Mouse (Mus musculus) myocyte (in vitro differentiated cells): ENCODE results near the gene Ssbp3. TPM values are rescaled to one million over a fixed set of nuclear protein-coding genes. Genes with fewer than 3 reads are reported as not detected.
A peak's percentile ranks its signal among the peaks of the same experiment; 100 is the strongest.

ENCODE experiments used
- H3K27me3 ChIP-seq: one replicate; pipeline ENCODE4 v1.6.1; 2011; ENCODE audit not compliant: control insufficient read depth, insufficient read depth, insufficient read length
- H3K36me3 ChIP-seq: one replicate; pipeline ENCODE4 v1.6.1; 2011; ENCODE audit not compliant: control insufficient read depth, insufficient read depth
- H3K4me2 ChIP-seq: one replicate; pipeline ENCODE4 v1.6.1; 2011; ENCODE audit warnings: low read depth, control low read depth
- H3K4me3 ChIP-seq: one replicate; pipeline ENCODE4 v1.5.1; 2011; ENCODE audit warnings: mild to moderate bottlenecking, control low read depth, moderate library complexity
- H3K79me2 ChIP-seq: one replicate; pipeline ENCODE4 v1.6.1; 2011; ENCODE audit not compliant: control insufficient read depth, insufficient read depth
- H3ac ChIP-seq: one replicate; pipeline ENCODE4 v1.6.1; 2011; ENCODE audit not compliant: control insufficient read depth, insufficient read length
- CEBPB ChIP-seq: IDR thresholded peaks from 2 replicates; pipeline ENCODE4 v1.6.1; 2011; ENCODE audit warnings: mild to moderate bottlenecking, moderate library complexity; ENCODE audit not compliant: poor library complexity, insufficient read depth, severe bottlenecking
- E2F4 ChIP-seq: IDR thresholded peaks from one replicate; pipeline ENCODE4 v1.6.1; 2011; ENCODE audit warnings: mild to moderate bottlenecking, control low read depth, moderate library complexity; ENCODE audit not compliant: insufficient read depth
- MAX ChIP-seq: IDR thresholded peaks from one replicate; pipeline ENCODE4 v1.6.1; 2011; ENCODE audit warnings: low read depth, mild to moderate bottlenecking, control low read depth
- MYOD1 ChIP-seq, 3 experiments: IDR thresholded peaks; one replicate each; pipeline ENCODE4 v1.6.1; 2011; ENCODE audit warnings: control low read depth in 2 of 3, low read depth in 2 of 3, mild to moderate bottlenecking in 2 of 3, moderate library complexity in 1 of 3; ENCODE audit not compliant: insufficient read length in 2 of 3, control insufficient read depth in 1 of 3
- MYOG ChIP-seq, 3 experiments: IDR thresholded peaks; one replicate each; pipeline ENCODE4 v1.6.1; 2011; ENCODE audit warnings: control low read depth in 2 of 3, low read depth in 2 of 3, mild to moderate bottlenecking in 2 of 3; ENCODE audit not compliant: insufficient read length in 2 of 3, control insufficient read depth in 1 of 3, insufficient read depth in 1 of 3
- POLR2A ChIP-seq: IDR thresholded peaks from one replicate; pipeline ENCODE4 v1.6.1; 2011; ENCODE audit warnings: low read depth, mild to moderate bottlenecking, control low read depth, moderate library complexity; ENCODE audit not compliant: insufficient read length
- POLR2AphosphoS2 ChIP-seq: IDR thresholded peaks from one replicate; pipeline ENCODE4 v1.6.1; 2011; ENCODE audit warnings: low read depth, control low read depth; ENCODE audit not compliant: insufficient read length
- REST ChIP-seq: IDR thresholded peaks from one replicate; pipeline ENCODE4 v1.6.1; 2011; ENCODE audit warnings: mild to moderate bottlenecking, control low read depth, moderate library complexity; ENCODE audit not compliant: insufficient read depth, insufficient read length
- SRF ChIP-seq: IDR thresholded peaks from one replicate; pipeline ENCODE4 v1.6.1; 2011; ENCODE audit warnings: low read depth; ENCODE audit not compliant: control insufficient read depth, insufficient read length
- TCF12 ChIP-seq: IDR thresholded peaks from one replicate; pipeline ENCODE4 v1.6.1; 2011; ENCODE audit warnings: mild to moderate bottlenecking, control low read depth; ENCODE audit not compliant: poor library complexity, insufficient read depth, severe bottlenecking
- TCF3 ChIP-seq: IDR thresholded peaks from one replicate; pipeline ENCODE4 v1.6.1; 2011; ENCODE audit warnings: low read depth, control low read depth; ENCODE audit not compliant: insufficient read length
- USF1 ChIP-seq: IDR thresholded peaks from one replicate; pipeline ENCODE4 v1.6.1; 2011; ENCODE audit warnings: low read depth, mild to moderate bottlenecking, control low read depth, moderate library complexity
- polyA plus RNA-seq: library from polyadenylated mRNA; unstranded; fragments of >200 nt; fragmentation: generic; extraction: Trizol; gene quantifications from one replicate; pipeline ENCODE4 v1.2.1, GENCODE M21; 2012; ENCODE audit warnings: missing spikeins

The Ssbp3 gene
- polyA plus RNA-seq, 1 experiment: 59.4 TPM

DNA sequence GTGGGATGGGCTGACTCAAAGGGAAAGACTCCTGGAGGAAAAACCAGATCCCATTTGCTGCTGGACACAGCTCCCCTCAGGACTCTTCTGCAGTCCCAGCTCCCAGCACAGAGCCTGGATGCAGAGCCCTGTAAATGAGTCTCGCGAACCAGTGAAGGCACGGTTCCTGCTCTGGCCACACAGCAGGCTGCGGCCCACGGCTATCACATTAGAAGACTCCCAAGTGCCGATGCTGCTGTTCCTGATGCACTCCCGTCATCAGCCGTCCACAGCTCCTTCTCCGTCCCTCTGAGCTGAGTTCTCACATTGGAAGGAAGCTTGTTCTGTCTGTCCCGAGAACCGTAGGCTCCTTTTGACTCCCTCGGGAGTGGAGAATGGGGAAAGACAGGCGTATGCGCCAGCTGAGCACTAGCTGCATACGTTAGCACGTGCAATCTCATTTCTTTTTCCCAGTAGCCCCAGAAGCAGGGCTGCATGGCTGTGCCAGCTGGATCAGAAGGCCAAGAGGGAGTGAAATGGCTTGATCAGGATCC, 186.4 kb downstream of the Ssbp3 start, which contains the start of gene Cdcp2:
Cdcp2 (plus strand) TSS at position 51 of the 533 bp plus-strand sequence.
- H3K27me3 ChIP-seq: peaks cover 21% of the 10 kb centered on the region
- TF ChIP-seq MYOD1 (IDR thresholded peaks at IDR 0.05; ENCODE audit: control insufficient read depth in 1 of 3, insufficient read length in 2 of 3, low read depth in 2 of 3): no peak
- TF ChIP-seq TCF3: no peak
- no peak for TF ChIP-seq E2F4
- no peak for TF ChIP-seq TCF12
- no peak for TF ChIP-seq REST
- no peak within 1 kb of the TSS for H3K4me3 ChIP-seq
- no peaks in the 10 kb centered on the region for H3K36me3 ChIP-seq
- H3K79me2 ChIP-seq: no peaks in the 10 kb centered on the region
- no peak within 1 kb of the TSS for H3ac ChIP-seq
- no peak within 1 kb of the TSS for H3K4me2 ChIP-seq

DNA sequence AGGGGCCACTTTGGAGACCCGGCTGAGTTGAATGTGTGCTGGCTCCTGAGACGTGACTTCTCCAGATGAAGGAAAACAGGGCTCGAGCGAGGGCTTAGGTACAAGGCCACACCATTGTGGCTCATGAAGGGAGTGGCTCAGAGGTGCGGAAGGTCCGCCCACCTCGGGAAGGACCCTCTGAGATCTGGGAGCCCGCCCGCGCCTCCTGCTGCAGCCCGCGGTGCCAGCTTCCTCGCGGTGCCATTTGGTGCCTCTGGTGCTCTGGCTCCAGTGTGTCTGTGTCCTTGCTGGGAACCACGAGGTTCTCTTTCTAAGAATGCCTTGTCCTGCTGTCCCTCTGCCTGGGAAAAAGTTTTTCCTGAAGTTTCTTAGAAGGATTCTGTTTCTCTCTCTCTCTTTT, 187.4 kb downstream of the Ssbp3 start:
- no peaks in the 10 kb centered on the region for H3K36me3 ChIP-seq
- no peaks in the 10 kb centered on the region for H3K79me2 ChIP-seq
- H3K27me3 ChIP-seq: peaks cover 11% of the 10 kb centered on the region
- TF ChIP-seq POLR2A: no peak
- no peak for TF ChIP-seq MAX
- no peak for TF ChIP-seq TCF12
- TF ChIP-seq POLR2AphosphoS2: no peak
- no peak for TF ChIP-seq MYOG (IDR thresholded peaks at IDR 0.05; ENCODE audit: control insufficient read depth in 1 of 3, insufficient read depth in 1 of 3, insufficient read length in 2 of 3, low read depth in 2 of 3)
- TF ChIP-seq TCF3: no peak
- TF ChIP-seq REST: no peak
- no peak for TF ChIP-seq SRF
- no peak for TF ChIP-seq E2F4
- TF ChIP-seq USF1: no peak
- no peak for TF ChIP-seq MYOD1 (IDR thresholded peaks at IDR 0.05; ENCODE audit: control insufficient read depth in 1 of 3, insufficient read length in 2 of 3, low read depth in 2 of 3)
- no peak for TF ChIP-seq CEBPB
- no peak overlapping the region for H3K4me3 ChIP-seq
- no peak overlapping the region for H3ac ChIP-seq
- no peak overlapping the region for H3K4me2 ChIP-seq

DNA sequence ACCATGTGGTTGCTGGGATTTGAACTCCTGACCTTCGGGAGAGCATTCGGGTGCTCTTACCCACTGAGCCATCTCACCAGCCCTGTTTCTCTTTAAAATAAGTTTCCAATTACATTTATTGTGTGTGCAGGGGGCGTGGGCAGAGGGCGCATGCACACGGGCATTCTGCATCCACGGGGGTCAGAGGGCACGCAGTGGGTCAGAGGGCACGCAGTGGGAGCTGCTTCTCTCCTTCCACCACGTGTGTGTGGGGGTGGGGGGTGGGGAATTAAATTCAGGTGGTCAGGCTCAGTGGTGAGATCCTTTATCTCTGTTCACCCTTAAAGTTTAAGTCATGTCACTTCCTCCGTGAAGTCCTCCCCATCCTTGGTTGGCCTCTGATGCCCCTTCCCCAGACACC, 187.9 kb downstream of the Ssbp3 start:
- H3K79me2 ChIP-seq: no peaks in the 10 kb centered on the region
- peaks cover 9% of the 10 kb centered on the region for H3K27me3 ChIP-seq
- H3K4me3 ChIP-seq: no peak overlapping the region
- no peaks in the 10 kb centered on the region for H3K36me3 ChIP-seq
- H3K4me2 ChIP-seq: no peak overlapping the region
- H3ac ChIP-seq: no peak overlapping the region
- TF ChIP-seq SRF: no peak
- TF ChIP-seq TCF12: no peak
- no peak for TF ChIP-seq TCF3
- TF ChIP-seq MAX: no peak
- no peak for TF ChIP-seq MYOD1 (IDR thresholded peaks at IDR 0.05; ENCODE audit: control insufficient read depth in 1 of 3, insufficient read length in 2 of 3, low read depth in 2 of 3)
- TF ChIP-seq USF1: no peak

GRCm38 (mm10) chr4:107098791-107099525, 188.5 kb downstream of the Ssbp3 start:
- Histone ChIP-seq H3ac (no peak overlapping the region), H3K4me2 (no peak overlapping the region)

More at GRCm38 (mm10) chr4:107098791-107099525, 188.5 kb downstream of the Ssbp3 start:
- no peak for TF ChIP-seq SRF
- TF ChIP-seq MAX: no peak
- peak; percentile 19 for TF ChIP-seq USF1
- no peak for TF ChIP-seq MYOG (IDR thresholded peaks at IDR 0.05; ENCODE audit: control insufficient read depth in 1 of 3, insufficient read depth in 1 of 3, insufficient read length in 2 of 3, low read depth in 2 of 3)
- H3K36me3 ChIP-seq: no peaks in the 10 kb centered on the region
- no peak overlapping the region for H3K4me3 ChIP-seq
- H3K27me3 ChIP-seq: peaks cover 3% of the 10 kb centered on the region
- H3K79me2 ChIP-seq: no peaks in the 10 kb centered on the region

Other genes starting within 250 kb of the Ssbp3 start
- 28.2 TPM for gene Ttc4, start 231.8 kb upstream of the Ssbp3 start, polyA plus RNA-seq
- not detected for gene Mroh7, start 179.8 kb upstream of the Ssbp3 start, polyA plus RNA-seq
- not detected for gene Fam151a, start 176.8 kb upstream of the Ssbp3 start, polyA plus RNA-seq
- 1.9 TPM for gene Acot11, start 105.7 kb upstream of the Ssbp3 start, polyA plus RNA-seq
- 87.5 TPM for gene Mrpl37, start 156.2 kb downstream of the Ssbp3 start, polyA plus RNA-seq
- 9.1 TPM for gene Cyb5rl, start 156.3 kb downstream of the Ssbp3 start, polyA plus RNA-seq
- gene Cdcp2, start 186.2 kb downstream of the Ssbp3 start, polyA plus RNA-seq: not detected